Mouse (Mus musculus): Measurements from ENCODE around the gene Pgbd5. TPM values are rescaled to one million over a fixed set of nuclear protein-coding genes. Genes with fewer than 3 reads are reported as not detected.
A peak's percentile ranks its signal among the peaks of the same experiment; 100 is the strongest.

Pgbd5 gene
- polyA plus RNA-seq, 1 experiment from 2014 or later: 2.0 TPM

GRCm38 (mm10) chr8:124389495-124389894 lies 50.0 kb downstream of the Pgbd5 start:
- 69% methylated on average over 11 of the region's 11 CpGs for WGBS
- H3K4me1 ChIP-seq: no peaks in the 10 kb centered on the region

GRCm38 (mm10) chr8:124386225-124386899 lies 53.1 kb downstream of the Pgbd5 start:
- Histone ChIP-seq H3K9ac (no peak overlapping the region), H3K27me3 (replicated peaks) (no peaks in the 10 kb centered on the region; the same call in 1 of the 2 replicates), H3K27ac (replicated peaks) (no peak overlapping the region), H3K4me2 (no peak overlapping the region), H3K36me3 (no peaks in the 10 kb centered on the region), H3K4me3 (no peak overlapping the region), H3K9me3 (no peaks in the 10 kb centered on the region), H3K4me1 (no peaks in the 10 kb centered on the region)
- WGBS: 81% methylated on average over 23 of the region's 23 CpGs
- ATAC-seq (ENCODE audit: extremely low read depth, insufficient number of reproducible peaks, low FRiP score, low TSS enrichment): no peak

More at GRCm38 (mm10) chr8:124389495-124389894, 50.0 kb downstream of the Pgbd5 start:
- H3K4me2 ChIP-seq: no peak overlapping the region
- H3K4me3 ChIP-seq: no peak overlapping the region
- no peak overlapping the region for H3K9ac ChIP-seq
- ATAC-seq (ENCODE audit: extremely low read depth, insufficient number of reproducible peaks, low FRiP score, low TSS enrichment): no peak
- no peaks in the 10 kb centered on the region for H3K9me3 ChIP-seq
- H3K27me3 ChIP-seq (replicated peaks): no peaks in the 10 kb centered on the region
- H3K36me3 ChIP-seq: no peaks in the 10 kb centered on the region
- no peak overlapping the region for H3K27ac ChIP-seq (replicated peaks)

GRCm38 (mm10) chr8:124384336-124384735 lies 55.1 kb downstream of the Pgbd5 start:
- Histone ChIP-seq H3K4me1 (no peaks in the 10 kb centered on the region), H3K4me3 (no peak overlapping the region), H3K27me3 (replicated peaks) (no peaks in the 10 kb centered on the region; the same call in 1 of the 2 replicates), H3K9ac (no peak overlapping the region), H3K4me2 (no peak overlapping the region), H3K9me3 (no peaks in the 10 kb centered on the region), H3K27ac (replicated peaks) (no peak overlapping the region), H3K36me3 (no peaks in the 10 kb centered on the region)
- ATAC-seq (ENCODE audit: extremely low read depth, insufficient number of reproducible peaks, low FRiP score, low TSS enrichment): no peak
- WGBS: 87% methylated on average over 19 of the region's 19 CpGs

GRCm38 (mm10) chr8:124382235-124382634 lies 57.2 kb downstream of the Pgbd5 start:
- H3K4me1 ChIP-seq: no peaks in the 10 kb centered on the region
- no peak overlapping the region for H3K4me3 ChIP-seq
- no peaks in the 10 kb centered on the region; the same call in 1 of the 2 replicates for H3K27me3 ChIP-seq (replicated peaks)
- no peaks in the 10 kb centered on the region for H3K36me3 ChIP-seq
- WGBS: 54% methylated on average over 10 of the region's 10 CpGs
- H3K27ac ChIP-seq (replicated peaks): no peak overlapping the region
- no peak overlapping the region for H3K4me2 ChIP-seq
- no peaks in the 10 kb centered on the region for H3K9me3 ChIP-seq
- no peak overlapping the region for H3K9ac ChIP-seq
- no peak for ATAC-seq (ENCODE audit: extremely low read depth, insufficient number of reproducible peaks, low FRiP score, low TSS enrichment)

- no peak overlapping the region for H3K4me2 ChIP-seq
- ATAC-seq (ENCODE audit: extremely low read depth, insufficient number of reproducible peaks, low FRiP score, low TSS enrichment): no peak
- no peak overlapping the region for H3K9ac ChIP-seq
- no peak overlapping the region for H3K27ac ChIP-seq (replicated peaks)
- H3K27me3 ChIP-seq (replicated peaks): no peaks in the 10 kb centered on the region; the same call in 1 of the 2 replicates
- 58% methylated on average over 6 of the region's 6 CpGs for WGBS
- no peak overlapping the region for H3K4me3 ChIP-seq
- peaks cover 14% of the 10 kb centered on the region for H3K4me1 ChIP-seq
- H3K9me3 ChIP-seq: no peaks in the 10 kb centered on the region
- H3K36me3 ChIP-seq: no peaks in the 10 kb centered on the region
These were observed 60.2 kb downstream of the Pgbd5 start for GRCm38 (mm10) chr8:124379289-124379688.

- H3K36me3 ChIP-seq: no peaks in the 10 kb centered on the region
- no peak overlapping the region for H3K4me3 ChIP-seq
- 89% methylated on average over 12 of the region's 12 CpGs for WGBS
- ATAC-seq (ENCODE audit: extremely low read depth, insufficient number of reproducible peaks, low FRiP score, low TSS enrichment): no peak
- peaks cover 15% of the 10 kb centered on the region for H3K4me1 ChIP-seq
- H3K27me3 ChIP-seq (replicated peaks): no peaks in the 10 kb centered on the region
- H3K4me2 ChIP-seq: no peak overlapping the region
- H3K9ac ChIP-seq: no peak overlapping the region
- no peak overlapping the region for H3K27ac ChIP-seq (replicated peaks)
- H3K9me3 ChIP-seq: no peaks in the 10 kb centered on the region
These were observed 63.1 kb downstream of the Pgbd5 start for GRCm38 (mm10) chr8:124376406-124376805.

GRCm38 (mm10) chr8:124375727-124376126 lies 63.7 kb downstream of the Pgbd5 start:
- Histone ChIP-seq H3K9ac (no peak overlapping the region), H3K4me3 (no peak overlapping the region), H3K36me3 (no peaks in the 10 kb centered on the region), H3K27me3 (replicated peaks) (no peaks in the 10 kb centered on the region), H3K9me3 (no peaks in the 10 kb centered on the region), H3K4me1 (peaks cover 15% of the 10 kb centered on the region), H3K4me2 (no peak overlapping the region), H3K27ac (replicated peaks) (peak overlapping the region; percentile 37; the same call in 1 of the 2 replicates)
- whole genome bisulfite sequencing: 76% methylated on average over 9 of the region's 9 CpGs
- no peak for ATAC-seq (ENCODE audit: extremely low read depth, insufficient number of reproducible peaks, low FRiP score, low TSS enrichment)

- peak overlapping the region; percentile 37; the same call in 1 of the 2 replicates for H3K27ac ChIP-seq (replicated peaks)
- no peak for ATAC-seq (ENCODE audit: extremely low read depth, insufficient number of reproducible peaks, low FRiP score, low TSS enrichment)
These were observed 64.3 kb downstream of the Pgbd5 start for GRCm38 (mm10) chr8:124375168-124375567.

GRCm38 (mm10) chr8:124373753-124374152 lies 65.7 kb downstream of the Pgbd5 start:
- no peak overlapping the region for H3K4me2 ChIP-seq
- WGBS: 85% methylated on average over 5 of the region's 5 CpGs

More at GRCm38 (mm10) chr8:124375168-124375567, 64.3 kb downstream of the Pgbd5 start:
- no peaks in the 10 kb centered on the region for H3K27me3 ChIP-seq (replicated peaks)
- no peaks in the 10 kb centered on the region for H3K36me3 ChIP-seq
- WGBS: 57% methylated on average over 6 of the region's 6 CpGs
- no peak overlapping the region for H3K9ac ChIP-seq
- H3K4me3 ChIP-seq: no peak overlapping the region
- H3K4me2 ChIP-seq: no peak overlapping the region
- peaks cover 15% of the 10 kb centered on the region for H3K4me1 ChIP-seq
- H3K9me3 ChIP-seq: no peaks in the 10 kb centered on the region

GRCm38 (mm10) chr8:124371410-124372123 lies 67.9 kb downstream of the Pgbd5 start:
- WGBS: 83% methylated on average over 23 of the region's 23 CpGs
- no peak for ATAC-seq (ENCODE audit: extremely low read depth, insufficient number of reproducible peaks, low FRiP score, low TSS enrichment)
- Histone ChIP-seq H3K9ac (no peak overlapping the region), H3K4me3 (no peak overlapping the region), H3K27ac (replicated peaks) (no peak overlapping the region), H3K27me3 (replicated peaks) (no peaks in the 10 kb centered on the region), H3K36me3 (no peaks in the 10 kb centered on the region), H3K9me3 (no peaks in the 10 kb centered on the region), H3K4me1 (peaks cover 15% of the 10 kb centered on the region), H3K4me2 (no peak overlapping the region)

More at GRCm38 (mm10) chr8:124373753-124374152, 65.7 kb downstream of the Pgbd5 start:
- Histone ChIP-seq H3K27me3 (replicated peaks) (no peaks in the 10 kb centered on the region), H3K9me3 (no peaks in the 10 kb centered on the region), H3K36me3 (no peaks in the 10 kb centered on the region), H3K9ac (no peak overlapping the region), H3K4me1 (peaks cover 15% of the 10 kb centered on the region), H3K4me3 (no peak overlapping the region), H3K27ac (replicated peaks) (no peak overlapping the region)
- ATAC-seq (ENCODE audit: extremely low read depth, insufficient number of reproducible peaks, low FRiP score, low TSS enrichment): no peak

GRCm38 (mm10) chr8:124370422-124371183 lies 68.9 kb downstream of the Pgbd5 start:
- Histone ChIP-seq H3K4me1 (peaks cover 14% of the 10 kb centered on the region), H3K4me3 (no peak overlapping the region)

More at GRCm38 (mm10) chr8:124370422-124371183, 68.9 kb downstream of the Pgbd5 start:
- 71% methylated on average over 17 of the region's 17 CpGs for WGBS
- no peak for ATAC-seq (ENCODE audit: extremely low read depth, insufficient number of reproducible peaks, low FRiP score, low TSS enrichment)
- H3K9me3 ChIP-seq: no peaks in the 10 kb centered on the region
- no peak overlapping the region for H3K4me2 ChIP-seq
- no peak overlapping the region for H3K9ac ChIP-seq
- no peaks in the 10 kb centered on the region for H3K36me3 ChIP-seq
- H3K27me3 ChIP-seq (replicated peaks): no peaks in the 10 kb centered on the region
- H3K27ac ChIP-seq (replicated peaks): no peak overlapping the region

Data from heart, embryonic 13.5 days (tissue).